Mouse (Mus musculus) thymus, adult 2 months (tissue): ENCODE measurements around the gene Spcs3. TPM values are rescaled to one million over a fixed set of nuclear protein-coding genes. Genes with fewer than 3 reads are reported as not detected.

Experiments
- DNase-seq: peaks from one replicate; pipeline ENCODE4 v3.0.0; 2021
- H3K27ac ChIP-seq: fragments of 200-500 bp; 2 replicates; pipeline ENCODE4 v1.5.1; 2012; ENCODE audit warnings: low read length, control low read depth; ENCODE audit not compliant: control insufficient read depth, insufficient read depth
- H3K27me3 ChIP-seq: fragments of 200-500 bp; 2 replicates; pipeline ENCODE4 v1.6.1; 2012; ENCODE audit warnings: mild to moderate bottlenecking, low read length, moderate library complexity, mixed read lengths; ENCODE audit not compliant: control insufficient read depth, insufficient read depth
- H3K36me3 ChIP-seq: fragments of 200-500 bp; 2 replicates; pipeline ENCODE4 v1.6.1; 2012; ENCODE audit warnings: mild to moderate bottlenecking, low read length, moderate library complexity; ENCODE audit not compliant: control insufficient read depth, insufficient read depth
- H3K4me1 ChIP-seq: fragments of 200-500 bp; replicated peaks from 2 replicates; pipeline ENCODE4 v1.6.1; 2012; ENCODE audit warnings: low read length; ENCODE audit not compliant: control insufficient read depth, insufficient read depth
- H3K4me3 ChIP-seq: fragments of 200-500 bp; 2 replicates; pipeline ENCODE4 v1.5.1; 2012; ENCODE audit warnings: mild to moderate bottlenecking, low read length, control low read depth, moderate library complexity; ENCODE audit not compliant: control insufficient read depth, insufficient read depth
- CTCF ChIP-seq: fragments of 200-500 bp; IDR thresholded peaks from 2 replicates; pipeline ENCODE4 v1.5.1; 2012; ENCODE audit warnings: mild to moderate bottlenecking, control low read depth, low read length, moderate library complexity, borderline replicate concordance; ENCODE audit not compliant: control insufficient read depth, poor library complexity, insufficient read depth; ENCODE audit errors: extremely low read depth
- POLR2A ChIP-seq: fragments of 200-500 bp; IDR thresholded peaks from 2 replicates; pipeline ENCODE4 v1.6.1; 2012; ENCODE audit warnings: mild to moderate bottlenecking, low read length, control low read depth, moderate library complexity; ENCODE audit not compliant: control insufficient read depth, poor library complexity, insufficient read depth; ENCODE audit errors: extremely low read depth
- WGBS: fragments of 180-500 bp; shearing (Covaris S2); methylation state at CpG from one replicate; pipeline ENCODE4 v1.1.7; 2018; 5-methylcytosine and 5-hydroxymethylcytosine counted together
- polyA plus RNA-seq: library from polyadenylated mRNA; depleted of rRNA; stranded (reverse); fragments of >200 nt; gene quantifications from 2 replicates; pipeline ENCODE4 v1.2.3, GENCODE M21; 2012; rRNA removed

Spcs3 gene
- polyA plus RNA-seq, result 14.3 and 14.4 TPM in 2 replicates

DNA sequence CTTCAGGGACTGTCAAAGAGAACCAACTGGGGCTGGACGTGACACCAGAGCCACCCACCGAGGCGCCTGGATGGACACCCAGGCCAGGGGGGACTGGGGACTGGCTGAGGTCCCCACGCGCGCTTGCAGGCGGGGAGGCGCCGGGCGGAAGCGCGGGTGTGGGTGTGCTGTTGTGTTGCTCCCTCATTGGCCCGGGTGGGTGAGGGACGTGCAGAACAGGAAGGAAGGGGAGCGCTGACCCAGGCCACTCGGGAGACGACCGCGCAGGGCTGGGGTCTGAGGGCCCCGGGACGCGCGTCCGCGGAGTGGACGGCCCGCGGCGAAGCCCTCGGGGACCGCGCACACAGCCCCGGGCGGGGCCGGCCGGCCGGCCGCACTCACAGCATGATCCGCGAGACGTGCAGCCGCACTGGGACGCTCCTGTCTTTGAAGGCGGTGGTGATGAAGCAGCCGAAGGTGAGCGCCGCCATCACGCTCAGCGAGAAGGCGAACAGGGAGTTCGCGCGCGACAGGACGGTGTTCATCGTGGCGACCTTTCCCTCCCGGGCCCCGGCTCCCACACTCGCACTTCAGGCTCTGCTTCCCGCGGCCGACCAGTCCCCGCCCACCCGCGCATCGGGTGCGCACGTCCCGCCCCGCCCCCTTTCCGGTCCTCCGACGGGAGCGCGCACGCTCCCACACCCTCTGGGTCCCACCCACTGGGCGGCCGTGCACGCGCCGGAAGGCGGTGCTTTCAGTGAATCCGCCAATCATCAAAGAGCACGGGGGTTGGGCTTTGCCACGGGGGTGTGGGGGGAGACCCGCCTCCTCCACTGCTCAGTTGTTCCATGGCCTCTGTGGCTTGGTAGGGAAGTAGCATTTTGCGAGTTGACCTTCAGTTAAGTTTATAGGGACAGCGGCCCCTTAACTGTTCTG is at the start of gene Spcs3, which contains the start of gene Asb5:
Gene Spcs3, minus strand, starts transcription at position 617 of the 915 bp plus-strand sequence.
Gene Asb5, plus strand, starts transcription at position 199 of the 915 bp plus-strand sequence.
- Histone ChIP-seq H3K4me1 (no peaks in the 10 kb centered on the region), H3K4me3 (peak within 1 kb of the TSS; percentile 88), H3K27ac (peak within 1 kb of the TSS; percentile 22), H3K36me3 (no peaks in the 10 kb centered on the region), H3K27me3 (no peaks in the 10 kb centered on the region)
- WGBS, result under 1% methylated on average over 89 of the region's 89 CpGs
- 0 out of 2 replicates have a peak, but pooled peaks have one; percentile 21 for TF ChIP-seq CTCF
- peak; percentile 50; the same call in 1 of the 2 replicates for TF ChIP-seq POLR2A
- peak; percentile 93 for DNase-seq

DNA sequence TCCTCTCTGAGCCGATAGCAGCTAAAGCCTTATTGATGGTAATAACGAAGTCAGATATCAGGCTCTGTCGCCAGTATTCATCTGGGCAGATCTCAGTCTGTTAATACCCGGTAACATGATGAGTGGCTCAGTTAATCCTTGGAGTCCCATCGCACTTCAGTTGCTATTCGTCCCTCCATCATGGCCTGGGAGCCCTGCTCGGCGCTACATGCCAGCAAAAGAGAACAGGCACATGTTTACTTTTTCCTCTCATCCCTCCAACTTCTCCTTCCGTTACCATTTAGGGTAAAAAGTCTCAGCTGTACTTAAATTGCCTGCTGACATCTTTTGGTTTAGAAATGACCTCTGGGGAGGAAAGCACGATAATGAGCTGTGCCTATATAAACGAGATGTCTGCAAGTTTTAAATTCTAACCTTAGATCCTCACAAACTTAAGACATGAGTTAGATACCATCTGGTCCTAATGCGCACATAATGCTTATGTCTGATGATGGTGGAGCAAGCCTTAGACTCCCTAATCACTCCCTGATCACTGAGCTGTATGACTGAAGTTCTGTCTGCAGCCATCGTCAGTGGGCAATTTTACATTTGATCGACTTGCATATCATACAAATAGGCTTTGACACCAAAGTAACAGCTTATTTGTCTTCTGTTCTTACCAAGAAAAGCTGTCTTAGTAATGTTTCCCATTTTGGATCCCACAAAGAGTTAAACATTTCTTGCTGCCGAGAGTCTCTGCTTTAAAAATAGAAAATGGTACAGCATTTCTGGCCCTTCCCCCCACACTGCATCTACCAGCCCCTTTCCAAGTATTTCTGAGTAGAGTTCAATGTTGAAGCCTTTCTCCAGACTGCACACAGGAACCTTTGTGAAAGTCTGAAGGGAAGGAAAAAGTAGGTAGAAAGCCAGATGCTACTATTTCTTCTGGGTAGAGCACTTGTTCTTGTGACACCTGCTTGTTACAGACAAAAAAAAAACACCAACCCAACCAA is 41.1 kb upstream of the Spcs3 start:
- Histone ChIP-seq H3K4me3 (no peak overlapping the region), H3K36me3 (no peaks in the 10 kb centered on the region), H3K4me1 (no peaks in the 10 kb centered on the region), H3K27me3 (no peaks in the 10 kb centered on the region), H3K27ac (no peak overlapping the region)
- no peak for DNase-seq
- TF ChIP-seq CTCF (no peak), POLR2A (no peak)
- WGBS, result 89% methylated on average over 15 of the region's 15 CpGs

- TF ChIP-seq CTCF, result no peak
- no peak for TF ChIP-seq POLR2A
- Histone ChIP-seq H3K27me3 (no peaks in the 10 kb centered on the region), H3K27ac (no peak overlapping the region), H3K36me3 (no peaks in the 10 kb centered on the region), H3K4me1 (no peaks in the 10 kb centered on the region), H3K4me3 (no peak overlapping the region)
- WGBS, result 89% methylated on average over 2 of the region's 2 CpGs
- DNase-seq, result no peak
Measured at GRCm38 (mm10) chr8:54567168-54567567, 37.4 kb upstream of the Spcs3 start.

- Histone ChIP-seq H3K4me1 (no peaks in the 10 kb centered on the region), H3K27me3 (no peaks in the 10 kb centered on the region), H3K27ac (no peak overlapping the region), H3K4me3 (no peak overlapping the region), H3K36me3 (no peaks in the 10 kb centered on the region)
- WGBS, result 77% methylated on average over 7 of the region's 7 CpGs
- no peak for DNase-seq
- TF ChIP-seq CTCF, result no peak
Measured at GRCm38 (mm10) chr8:54565603-54566260, 35.9 kb upstream of the Spcs3 start.

GRCm38 (mm10) chr8:54565181-54565580 is 35.4 kb upstream of the Spcs3 start:
- H3K4me1 ChIP-seq, result no peaks in the 10 kb centered on the region
- H3K27ac ChIP-seq, result no peak overlapping the region
- H3K27me3 ChIP-seq, result no peaks in the 10 kb centered on the region
- H3K36me3 ChIP-seq, result no peaks in the 10 kb centered on the region
- DNase-seq, result no peak
- H3K4me3 ChIP-seq, result no peak overlapping the region
- 92% methylated on average over 1 of the region's 1 CpGs for WGBS
- TF ChIP-seq POLR2A (no peak), CTCF (no peak)
